Mouse (Mus musculus): ENCODE measurements at regions not wholly inside any gene's neighbourhood (a gene's known extent, or its start where the extent isn't known, plus 50 kb on each side); places are given as distances from the start of the nearest gene placed in this dataset.

DNA sequence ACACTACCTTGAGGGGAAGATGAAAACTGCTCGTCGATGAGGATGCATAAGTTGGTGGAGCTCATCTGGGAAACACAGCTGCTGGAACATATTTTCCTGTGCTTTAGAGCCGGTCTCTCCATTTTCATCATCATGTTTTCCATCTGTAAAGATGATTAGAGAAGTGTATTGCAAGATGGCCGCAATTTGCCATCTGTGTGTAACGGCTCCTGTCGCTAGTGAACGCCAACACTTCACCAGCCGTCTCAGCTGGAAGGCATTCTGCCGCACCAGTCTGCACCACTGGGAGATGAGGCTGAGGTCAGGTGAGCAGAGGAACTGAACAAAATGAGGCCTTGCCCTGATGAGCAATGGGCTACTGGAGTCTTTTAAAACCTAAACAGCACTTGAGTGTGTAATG is 57.4 kb downstream of the Gm21962 start:
- no peak for DNase-seq (ENCODE audit: low read depth, low spot score)

DNA sequence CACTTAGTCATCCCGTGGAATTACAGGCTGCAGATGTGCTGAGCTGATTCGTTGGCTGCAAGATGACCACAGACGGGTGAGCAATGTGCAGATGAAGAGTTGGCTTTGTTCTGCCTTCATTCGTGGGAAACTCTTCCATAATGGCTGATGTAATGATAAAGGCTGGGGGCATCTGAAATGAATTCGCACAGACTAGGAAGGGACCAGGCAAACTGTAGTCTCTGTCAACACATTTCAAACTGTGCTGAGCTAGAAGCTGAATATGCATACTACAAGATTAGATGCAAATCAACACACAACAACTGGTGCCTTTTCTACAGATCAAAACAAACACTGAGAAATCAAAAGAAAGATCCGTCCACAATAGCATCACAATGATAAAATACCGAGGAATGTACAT is 58.1 kb downstream of the Gm21962 start:
- DNase-seq (ENCODE audit: low read depth, low spot score): no peak

DNA sequence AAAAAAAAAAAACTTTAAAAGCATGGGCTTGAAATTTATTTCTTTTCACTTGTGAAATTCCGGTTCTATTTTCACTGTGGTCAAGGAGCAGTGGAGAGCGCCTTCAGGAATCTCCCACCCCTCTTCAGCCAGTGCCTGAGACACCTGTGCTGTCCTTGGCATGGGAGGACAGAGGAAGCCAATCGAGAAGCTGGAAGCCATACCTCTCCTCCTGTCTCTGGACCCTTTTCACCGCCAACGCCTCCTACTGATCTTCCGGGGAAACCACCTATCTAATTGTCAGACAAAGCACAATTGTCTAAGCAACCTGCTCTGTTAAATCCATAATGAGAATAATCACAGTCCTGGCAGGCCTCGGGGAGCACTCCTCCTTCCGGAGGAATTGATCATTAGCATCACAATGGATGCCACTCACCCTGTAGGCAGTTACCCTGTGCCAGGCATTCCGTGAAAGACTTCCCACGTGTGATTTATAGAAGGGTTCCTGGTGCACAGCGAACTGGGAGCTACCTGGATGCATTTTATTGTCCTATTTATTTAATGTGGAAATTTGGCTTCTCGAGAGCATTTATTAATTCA is 66.0 kb downstream of the Gm21962 start:
- DNase-seq (ENCODE audit: low read depth, low spot score): no peak

DNA sequence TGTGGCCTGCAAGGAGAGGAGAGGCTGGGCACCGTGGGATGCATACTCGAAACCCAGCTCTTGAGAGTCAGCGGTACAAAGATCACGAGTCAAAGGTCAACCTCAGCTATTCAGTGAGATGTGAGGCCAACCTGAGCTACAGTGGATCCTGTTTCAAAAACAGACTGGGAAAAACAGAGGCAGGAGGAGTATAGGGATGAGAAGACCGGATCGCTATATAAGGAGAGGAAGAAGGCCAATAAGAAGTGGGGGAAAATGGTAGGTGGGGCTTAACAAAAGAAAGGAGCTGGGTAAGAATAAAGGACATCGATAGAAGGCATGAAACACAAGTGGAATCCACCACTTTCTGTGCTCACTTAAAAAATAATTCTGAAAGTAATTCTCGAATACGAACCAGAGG is 70.2 kb downstream of the Gm21962 start:
- DNase-seq (ENCODE audit: low read depth, low spot score): no peak

DNA sequence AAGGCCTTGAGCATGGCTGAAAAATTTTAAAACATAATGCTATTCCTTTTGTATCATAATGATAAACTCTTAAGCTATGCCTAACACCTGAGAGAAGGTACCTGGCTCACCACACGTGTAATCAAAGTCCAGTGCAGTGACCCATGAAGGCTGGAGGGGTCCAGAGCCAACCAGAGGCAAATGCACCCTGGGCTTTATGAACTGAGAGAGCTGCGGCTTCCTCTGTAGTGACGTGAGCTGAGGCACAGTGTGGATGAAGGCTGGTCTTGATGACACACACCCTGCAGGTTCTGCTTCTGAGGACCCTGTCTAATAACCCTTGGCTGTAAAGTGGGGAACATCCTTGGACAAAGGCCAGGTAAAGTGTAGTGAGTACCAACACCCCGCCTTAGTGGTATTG is 70.8 kb downstream of the Gm21962 start:
- DNase-seq (ENCODE audit: low read depth, low spot score): no peak

DNA sequence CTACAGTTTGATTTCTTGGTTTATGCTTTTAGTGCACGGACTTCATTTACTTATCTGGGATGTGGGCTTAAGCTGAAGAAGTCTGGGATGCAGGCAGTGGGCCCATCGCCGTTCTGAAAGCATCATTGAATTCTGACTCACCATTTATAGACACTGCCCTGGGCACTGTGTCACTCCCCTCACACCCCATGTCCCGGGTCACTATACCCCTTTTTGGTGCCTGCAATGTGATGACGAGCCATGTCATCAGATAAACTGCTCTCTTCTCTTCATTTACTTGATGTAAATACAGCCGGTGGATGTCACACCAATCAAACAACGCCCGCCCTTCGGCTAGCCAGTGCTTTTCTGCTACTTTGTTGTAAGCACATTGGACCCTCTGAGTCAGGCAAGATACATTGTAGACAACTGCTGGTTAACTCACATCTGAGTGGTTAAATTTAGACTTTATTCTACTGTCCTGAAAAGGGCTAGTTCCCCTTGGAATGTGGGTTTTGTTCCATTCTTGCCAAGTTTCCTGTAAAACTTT is 80.5 kb downstream of the Gm21962 start:
- DNase-seq (ENCODE audit: low read depth, low spot score): no peak

DNA sequence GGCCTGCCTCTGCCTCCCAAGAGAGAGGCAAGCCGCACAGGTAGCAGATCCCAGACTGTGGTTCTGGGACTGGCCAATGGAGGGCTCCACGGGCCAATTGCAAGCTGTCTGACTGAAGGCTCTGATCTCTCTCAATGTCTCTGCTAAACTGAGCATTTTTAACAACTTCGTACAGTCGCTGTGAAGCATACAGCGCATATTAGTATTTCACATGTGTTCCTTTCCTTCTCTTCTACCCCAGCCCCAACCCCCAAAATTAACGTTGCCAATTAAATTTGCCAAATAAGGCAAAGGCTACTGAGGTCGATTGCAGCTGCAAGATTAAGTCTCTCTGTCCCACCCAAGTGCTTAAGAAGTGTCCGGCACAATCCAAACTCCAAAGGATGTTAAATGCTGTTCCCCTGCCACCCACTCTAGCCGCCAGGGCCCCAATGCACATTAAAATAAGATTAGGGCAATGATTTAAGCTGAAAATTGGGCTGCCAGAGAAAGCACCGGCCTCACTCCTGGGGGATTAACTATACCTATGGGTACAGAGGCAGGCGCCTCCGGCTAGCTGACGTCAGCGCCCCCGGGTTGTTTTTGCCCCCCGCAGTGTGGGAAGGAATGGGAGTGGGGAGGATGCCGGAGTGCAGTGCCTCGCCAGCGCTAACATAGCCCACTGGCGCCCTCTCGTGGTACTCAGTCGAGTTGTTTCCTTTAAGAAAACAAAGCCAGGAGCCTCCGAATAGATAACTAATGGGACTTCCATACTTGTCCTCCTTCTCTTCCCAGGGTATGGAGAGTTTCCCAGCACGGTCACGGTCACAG is 81.3 kb downstream of the Gm21962 start:
- peak; percentile 50 for DNase-seq (ENCODE audit: low read depth, low spot score)

DNA sequence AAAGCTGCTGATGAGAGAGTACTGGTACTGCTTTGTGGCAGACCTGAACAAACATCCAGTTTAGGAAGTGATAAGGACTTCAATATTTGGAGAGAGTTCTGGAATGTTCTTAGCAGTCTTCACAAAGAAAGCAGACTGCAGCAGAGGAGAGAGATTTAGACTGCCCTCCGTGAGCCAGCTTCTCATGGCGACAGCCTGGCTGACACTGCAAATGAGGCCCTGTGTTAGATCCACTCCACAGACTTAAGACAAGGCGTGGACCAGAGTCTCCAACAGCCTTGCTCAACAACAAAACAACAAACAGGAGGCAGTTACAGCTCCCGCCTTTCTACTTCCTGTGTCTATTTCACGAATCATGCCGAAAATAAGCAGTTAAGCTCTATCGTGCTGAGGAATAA is 81.9 kb downstream of the Gm21962 start:
- no peak for DNase-seq (ENCODE audit: low read depth, low spot score)

DNA sequence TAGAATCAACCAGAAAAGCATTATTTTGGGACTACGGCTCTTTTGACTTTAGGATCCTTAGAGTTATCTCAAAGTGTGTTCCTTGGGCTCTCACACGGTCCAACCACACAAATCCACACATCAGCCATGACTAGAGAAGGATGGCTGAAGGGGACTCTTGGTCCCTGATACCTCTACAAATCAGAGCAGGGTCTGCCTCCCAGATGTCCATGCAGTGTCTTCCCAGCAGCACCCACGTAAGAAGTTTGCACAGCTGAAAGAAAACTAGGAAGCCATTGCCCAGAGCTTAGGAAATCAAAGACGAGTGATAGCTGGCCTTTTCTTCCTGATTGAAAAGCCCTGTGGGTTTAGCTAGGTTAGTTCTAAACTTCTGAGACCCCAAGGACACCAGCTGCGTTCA is 84.1 kb downstream of the Gm21962 start:
- no peak for DNase-seq (ENCODE audit: low read depth, low spot score)

DNA sequence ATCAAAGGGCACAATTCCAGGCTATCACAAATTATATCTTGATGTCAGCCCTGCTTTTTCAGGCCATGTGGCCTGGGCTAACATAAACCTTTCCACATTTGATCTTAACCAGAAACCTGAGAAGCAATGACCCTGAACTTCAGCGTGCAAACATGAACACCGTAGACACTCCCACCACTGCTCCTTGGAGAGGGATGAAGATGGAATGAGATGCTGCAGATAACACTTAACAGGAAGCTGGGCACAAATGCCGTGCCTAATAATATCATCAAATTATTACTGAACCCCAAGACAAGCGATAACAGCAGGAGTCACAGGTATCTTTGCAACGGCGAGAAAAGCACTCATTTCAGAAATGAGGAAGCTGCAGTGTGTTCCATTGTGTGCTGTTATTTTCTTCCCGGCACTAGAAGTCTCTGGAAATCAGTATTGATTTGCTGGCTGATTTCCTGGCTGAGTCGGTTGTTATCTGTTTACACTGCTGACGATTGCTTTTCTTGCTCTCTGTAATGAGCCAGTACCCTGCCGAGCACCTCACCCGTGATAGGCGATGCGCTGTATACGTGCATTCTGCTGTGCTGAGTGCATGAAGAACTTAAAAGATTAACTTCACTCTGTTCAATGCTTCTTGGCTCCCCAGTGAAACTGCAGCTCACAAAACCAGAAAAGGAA is 91.0 kb downstream of the Gm21962 start:
- no peak for DNase-seq (ENCODE audit: low read depth, low spot score)

DNA sequence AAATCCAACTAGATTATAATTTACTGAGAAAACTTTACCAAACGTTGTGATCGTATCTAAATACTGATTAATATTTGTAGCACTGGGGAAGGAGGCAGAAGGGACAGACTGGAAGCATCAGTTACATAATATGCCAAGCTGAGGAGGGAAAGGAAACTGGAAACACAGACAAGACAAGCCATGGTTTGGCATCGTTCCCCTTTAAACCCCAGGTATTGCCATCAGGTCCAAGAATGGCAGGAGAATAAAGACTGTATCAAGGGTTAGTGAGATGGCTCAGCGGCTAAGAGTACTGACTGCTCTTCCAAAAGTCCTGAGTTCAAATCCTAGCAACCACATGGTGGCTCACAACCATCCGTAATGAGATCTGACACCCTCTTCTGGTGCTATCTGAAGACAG is 92.1 kb downstream of the Gm21962 start:
- DNase-seq (ENCODE audit: low read depth, low spot score): no peak

DNA sequence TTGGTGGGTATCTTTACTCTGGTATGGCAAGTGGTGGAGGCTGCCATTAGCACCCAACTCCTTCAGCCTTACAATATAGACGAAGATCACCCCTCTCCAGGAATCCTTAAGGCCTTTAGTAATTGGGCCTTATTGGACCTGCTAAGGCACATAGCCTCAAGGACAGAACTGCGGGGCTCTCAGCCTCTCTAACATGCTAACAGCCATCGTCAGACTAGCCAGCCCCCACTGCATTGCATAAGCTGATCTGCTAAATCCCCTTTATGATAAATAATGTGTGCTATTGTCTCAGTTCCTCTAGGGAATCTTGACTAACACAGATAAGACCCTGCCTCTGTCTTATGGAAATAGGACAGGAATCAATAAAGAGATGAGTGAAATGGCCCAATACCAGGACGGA is 95.7 kb upstream of the H2afz start:
- DNase-seq (ENCODE audit: low read depth, low spot score): no peak

DNA sequence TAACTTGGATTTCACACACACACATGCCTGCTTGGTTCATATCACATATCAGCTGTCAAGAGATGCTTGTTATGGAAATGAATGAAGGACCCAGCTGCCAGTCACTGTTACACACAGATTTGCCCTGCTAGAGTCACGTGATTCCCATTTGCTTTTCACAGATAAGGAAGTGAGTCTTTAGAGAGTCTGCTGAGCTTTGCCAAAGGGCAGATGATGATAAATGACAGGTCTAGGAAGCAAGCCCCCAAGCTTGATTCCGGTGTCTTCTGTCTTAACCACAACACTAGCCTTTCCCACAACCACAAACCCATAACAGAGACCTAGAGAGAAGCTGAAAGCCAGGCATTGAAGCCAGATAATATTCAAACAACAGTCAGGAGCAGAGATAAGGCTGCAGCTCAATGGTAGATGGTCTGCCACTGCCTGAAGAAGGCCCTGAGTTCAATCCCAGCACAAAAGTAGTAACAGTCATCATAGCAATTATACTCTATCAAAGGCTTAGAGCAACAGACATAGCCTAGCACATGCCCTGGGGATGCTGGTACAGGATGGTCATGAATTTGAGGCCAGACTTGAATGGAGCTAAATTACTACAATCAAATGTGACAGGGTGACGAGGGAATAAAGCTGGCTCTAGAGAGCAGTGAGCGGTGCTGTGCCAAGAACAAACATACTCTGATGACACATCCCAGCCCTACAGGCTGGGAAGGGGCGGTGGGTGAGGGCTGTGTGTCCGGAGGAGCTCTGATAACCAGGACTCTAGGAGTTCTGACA is 89.0 kb upstream of the H2afz start:
- peak; percentile 61 for DNase-seq (ENCODE audit: low read depth, low spot score)

DNA sequence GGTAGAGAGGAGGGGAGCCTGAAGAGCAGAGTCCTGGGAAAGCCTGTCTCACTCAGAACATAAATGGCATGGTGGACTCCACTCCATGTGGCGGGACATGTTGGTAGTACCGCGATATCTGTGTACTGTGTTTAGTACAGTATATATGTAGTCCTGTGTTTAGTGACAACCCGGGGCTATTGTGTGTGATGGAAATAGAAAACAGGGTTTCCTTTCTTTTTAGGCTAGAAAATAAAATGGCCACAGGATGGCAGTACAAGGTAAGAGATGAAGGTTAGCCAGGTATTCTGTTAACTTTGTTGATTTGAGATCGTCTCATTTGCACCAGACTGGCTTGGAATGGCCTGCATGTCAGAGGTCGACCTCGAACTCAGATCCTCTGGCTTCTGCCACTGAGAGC is 86.2 kb upstream of the H2afz start:
- DNase-seq (ENCODE audit: low read depth, low spot score): peak; percentile 51

DNA sequence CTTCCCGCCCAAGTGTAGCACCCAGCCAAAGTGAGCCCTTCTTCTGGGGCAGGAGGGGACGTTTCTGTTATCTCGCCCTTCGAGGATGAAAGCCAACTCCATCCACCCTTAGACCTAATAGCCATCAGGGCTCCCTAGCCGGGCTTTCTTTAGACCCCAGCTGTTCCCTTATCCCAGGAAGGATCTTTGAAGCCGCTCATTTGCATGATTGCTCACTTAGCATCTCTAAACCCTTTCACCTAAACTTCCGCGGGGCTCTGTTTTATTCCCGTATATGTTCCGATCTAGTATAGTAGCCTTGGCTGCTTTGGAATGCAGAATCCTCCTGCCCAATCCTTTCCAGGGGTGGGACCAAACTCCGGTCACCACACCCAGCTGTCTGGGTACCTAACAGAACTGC is 84.3 kb upstream of the H2afz start:
- no peak for DNase-seq (ENCODE audit: low read depth, low spot score)

DNA sequence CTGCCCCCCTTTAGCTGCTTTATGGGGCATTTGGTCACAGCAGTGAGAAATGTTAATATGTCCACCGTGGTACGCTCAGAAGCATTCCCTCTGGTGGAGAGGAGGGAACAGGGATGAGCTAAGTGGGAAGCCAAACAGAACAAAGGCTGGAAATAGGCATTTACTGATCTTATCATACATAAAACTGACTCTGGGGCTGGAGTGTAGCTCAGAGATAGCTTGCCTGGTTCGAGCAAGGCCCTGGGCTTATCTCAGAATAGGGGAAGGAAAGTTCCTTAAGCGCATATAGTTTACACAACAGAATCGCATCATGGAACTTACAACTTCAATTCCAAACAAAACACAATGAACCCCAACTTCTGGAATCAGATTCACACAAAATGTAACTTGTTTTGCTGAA is 81.5 kb upstream of the H2afz start:
- no peak for DNase-seq (ENCODE audit: low read depth, low spot score)

DNA sequence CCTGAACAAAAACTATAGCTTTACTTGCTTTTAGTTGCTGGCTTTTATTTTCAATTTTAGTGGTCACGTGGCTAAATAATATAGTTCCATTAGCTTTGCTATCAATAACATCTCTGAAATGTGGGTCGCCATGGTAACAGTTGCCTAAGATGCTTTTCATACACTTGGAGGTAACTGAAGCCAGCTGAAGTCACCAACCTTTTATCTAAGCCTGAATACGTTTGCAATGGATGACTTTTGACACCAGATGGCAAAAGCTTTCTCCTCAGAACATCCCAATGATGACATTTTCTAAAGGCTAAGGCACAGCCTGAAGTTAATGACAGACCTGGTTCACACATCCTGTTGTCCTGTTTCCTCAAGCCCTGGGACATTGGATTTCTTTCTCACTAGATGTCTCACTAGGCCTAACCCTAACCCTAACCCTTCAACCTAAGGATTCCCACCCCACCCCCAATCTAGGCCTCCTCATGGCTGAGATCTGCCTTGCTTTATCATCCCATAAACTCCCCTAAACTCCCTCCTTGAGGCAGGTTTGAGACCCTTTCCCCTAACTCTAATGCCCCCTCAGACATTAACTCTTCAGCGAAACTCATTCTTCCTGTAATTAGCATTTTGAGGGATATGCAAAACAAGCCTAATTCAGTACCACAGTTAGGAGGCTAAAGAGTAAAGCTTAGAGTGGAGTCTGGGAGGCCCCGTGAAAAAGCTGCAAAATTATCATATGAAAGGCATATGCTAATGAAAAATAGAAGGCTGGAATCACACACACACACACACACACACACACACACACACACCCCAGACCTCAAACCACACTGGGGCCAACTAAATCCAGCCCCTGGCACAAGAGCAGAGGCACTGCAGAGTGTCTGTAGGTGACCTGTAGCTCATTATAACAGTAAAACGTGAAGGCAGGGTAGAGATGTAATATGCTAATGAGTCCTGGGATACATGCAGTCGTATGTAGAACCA is 80.1 kb upstream of the H2afz start:
- DNase-seq (ENCODE audit: low read depth, low spot score): no peak

DNA sequence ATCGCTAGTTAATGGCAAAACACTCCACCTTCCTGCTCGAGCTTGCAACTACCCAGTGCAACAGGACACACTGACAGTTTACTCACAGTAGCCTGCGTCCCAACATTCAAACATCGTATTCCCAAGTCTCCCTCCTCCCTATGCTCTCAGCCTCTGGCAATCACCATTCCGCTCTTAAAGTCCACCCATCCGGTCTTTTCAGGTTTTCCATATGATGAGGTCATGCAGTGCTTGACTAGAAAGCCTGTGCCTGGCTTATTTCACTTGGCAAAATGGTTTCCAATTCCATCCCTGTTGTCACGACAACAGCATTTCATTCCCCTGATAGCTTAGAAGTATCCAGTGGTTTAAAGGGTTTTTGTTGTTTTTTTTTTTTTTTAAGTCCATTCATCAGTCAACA is 79.1 kb upstream of the H2afz start:
- no peak for DNase-seq (ENCODE audit: low read depth, low spot score)

DNA sequence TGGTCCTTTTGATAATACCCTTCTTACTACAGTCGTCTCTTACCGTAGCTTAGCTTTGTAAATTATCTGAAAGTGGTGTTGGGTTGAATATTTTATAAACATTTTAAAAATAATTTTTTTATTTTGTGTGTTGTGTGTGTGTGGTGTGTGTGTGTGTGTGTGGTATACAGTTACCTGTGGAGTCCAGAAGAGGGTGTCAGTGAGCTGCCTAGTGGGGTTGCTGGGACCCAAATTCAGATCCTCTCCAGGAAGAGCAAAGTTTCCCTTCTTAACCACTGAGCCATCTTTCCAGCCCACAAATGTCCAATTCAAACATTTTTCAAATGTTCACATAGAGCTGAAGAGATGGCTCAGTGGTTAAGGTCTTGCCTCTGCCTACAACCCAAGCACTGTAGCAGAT is 78.4 kb upstream of the H2afz start:
- DNase-seq (ENCODE audit: low read depth, low spot score): no peak

DNA sequence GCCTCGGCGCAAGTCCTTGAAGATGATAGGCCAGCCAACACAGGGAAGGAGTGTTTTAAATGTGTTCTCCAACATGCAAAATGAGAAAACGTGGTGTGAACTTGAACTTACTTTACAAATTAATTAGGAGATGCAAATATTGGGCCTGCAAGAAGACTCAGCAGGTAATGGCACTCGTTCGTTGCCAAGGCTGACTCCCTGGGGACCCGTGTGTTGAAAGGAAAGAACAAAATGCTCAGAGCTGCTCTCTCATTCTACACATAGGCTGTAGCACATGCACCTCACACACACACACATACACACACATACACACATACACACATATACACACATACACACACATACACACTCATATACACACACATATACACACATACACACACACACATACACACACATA is 74.6 kb upstream of the H2afz start:
- DNase-seq (ENCODE audit: low read depth, low spot score): no peak

DNA sequence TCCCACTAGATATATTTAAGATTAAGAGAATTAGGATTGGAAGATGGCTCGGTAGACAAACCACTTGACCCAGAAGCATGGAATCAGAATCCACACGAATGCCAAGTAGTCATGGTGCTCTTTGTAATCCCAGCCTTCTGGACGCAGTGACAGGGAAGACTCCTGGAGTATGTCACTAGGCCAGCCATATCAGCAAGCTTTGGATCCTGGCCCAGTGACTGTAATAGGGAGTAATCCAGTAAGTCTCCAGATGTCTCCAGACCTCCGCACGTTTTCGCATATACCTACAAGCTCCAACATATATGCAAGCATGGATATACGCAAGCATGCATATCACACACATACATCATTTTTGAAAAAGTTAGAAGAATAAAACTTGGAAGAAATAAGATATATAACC is 73.9 kb upstream of the H2afz start:
- DNase-seq (ENCODE audit: low read depth, low spot score): no peak

All from A20 (cell line).